Mouse (Mus musculus) olfactory bulb, adult 2 months (tissue): ENCODE measurements around the gene Syce3. TPM values are rescaled to one million over a fixed set of nuclear protein-coding genes. Genes with fewer than 3 reads are reported as not detected.
A peak's percentile ranks its signal among the peaks of the same experiment; 100 is the strongest.

ENCODE experiments used
- H3K27ac ChIP-seq: fragments of 200-500 bp; 2 replicates; pipeline ENCODE4 v1.5.1; 2012; ENCODE audit warnings: low read depth, low read length; ENCODE audit not compliant: insufficient read depth
- H3K4me1 ChIP-seq: fragments of 200-500 bp; 2 replicates; pipeline ENCODE4 v1.6.1; 2012; ENCODE audit warnings: low read length; ENCODE audit not compliant: control insufficient read depth, insufficient read depth
- H3K4me3 ChIP-seq: fragments of 200-500 bp; 2 replicates; pipeline ENCODE4 v1.5.1; 2012; ENCODE audit warnings: mild to moderate bottlenecking, low read depth, low read length, moderate library complexity; ENCODE audit not compliant: insufficient read depth
- CTCF ChIP-seq: fragments of 200-500 bp; IDR thresholded peaks from 2 replicates; pipeline ENCODE4 v1.5.1; 2012; ENCODE audit warnings: low read depth, mild to moderate bottlenecking, low read length, moderate library complexity; ENCODE audit not compliant: insufficient read depth
- POLR2A ChIP-seq: fragments of 200-500 bp; IDR thresholded peaks from 2 replicates; pipeline ENCODE4 v1.6.1; 2012; ENCODE audit warnings: mild to moderate bottlenecking, low read depth, low read length, moderate library complexity; ENCODE audit not compliant: insufficient read depth
- WGBS: fragments of 180-500 bp; shearing (Covaris S2); methylation state at CpG from one replicate; pipeline ENCODE4 v1.1.7; 2018; 5-methylcytosine and 5-hydroxymethylcytosine counted together
- polyA plus RNA-seq: library from polyadenylated mRNA; stranded (reverse); fragments of >200 nt; gene quantifications from 2 replicates; pipeline ENCODE4 v1.2.4, GENCODE M21; 2012; ENCODE audit warnings: low replicate concordance; ENCODE audit not compliant: missing spikeins, insufficient read depth, insufficient read length

The Syce3 gene
- polyA plus RNA-seq, 1 experiment = not detected

- TF ChIP-seq CTCF (no peak), POLR2A (no peak)
- WGBS = 82% methylated on average over 19 of the region's 19 CpGs
- Histone ChIP-seq H3K4me3 (peak overlapping the region; percentile 87; the same call in 1 of the 2 replicates), H3K4me1 (no peaks in the 10 kb centered on the region), H3K27ac (no peak overlapping the region)
These were observed 18.0 kb upstream of the Syce3 start for GRCm38 (mm10) chr15:89428136-89428790.

GRCm38 (mm10) chr15:89426716-89427115 lies 16.4 kb upstream of the Syce3 start:
- 81% methylated on average over 10 of the region's 10 CpGs for WGBS
- Histone ChIP-seq H3K4me3 (no peak overlapping the region), H3K4me1 (no peaks in the 10 kb centered on the region), H3K27ac (no peak overlapping the region)
- TF ChIP-seq CTCF (no peak), POLR2A (no peak)

- 63% methylated on average over 6 of the region's 6 CpGs for WGBS
- TF ChIP-seq CTCF (no peak), POLR2A (no peak)
- H3K4me3 ChIP-seq = no peak within 1 kb of the TSS
These were observed 15.4 kb upstream of the Syce3 start, which contains the start of gene Cpt1b for GRCm38 (mm10) chr15:89425711-89426121. Cpt1b (minus strand) TSS chr15:89425863.

GRCm38 (mm10) chr15:89424621-89425020 lies 14.3 kb upstream of the Syce3 start:
- Histone ChIP-seq H3K4me1 (no peaks in the 10 kb centered on the region), H3K27ac (no peak overlapping the region), H3K4me3 (no peak overlapping the region)
- WGBS = 81% methylated on average over 8 of the region's 8 CpGs
- no peak for TF ChIP-seq CTCF
- TF ChIP-seq POLR2A = no peak

More at GRCm38 (mm10) chr15:89425711-89426121, 15.4 kb upstream of the Syce3 start, which contains the start of gene Cpt1b:
- no peak within 1 kb of the TSS for H3K27ac ChIP-seq
- H3K4me1 ChIP-seq = no peaks in the 10 kb centered on the region

GRCm38 (mm10) chr15:89421938-89422337 lies 11.6 kb upstream of the Syce3 start:
- WGBS = 92% methylated on average over 9 of the region's 9 CpGs
- H3K4me3 ChIP-seq = no peak overlapping the region
- no peak overlapping the region for H3K27ac ChIP-seq
- TF ChIP-seq POLR2A = no peak
- no peak for TF ChIP-seq CTCF
- no peaks in the 10 kb centered on the region for H3K4me1 ChIP-seq

GRCm38 (mm10) chr15:89415282-89415681 lies 5.0 kb upstream of the Syce3 start:
- H3K4me3 ChIP-seq = no peak overlapping the region
- TF ChIP-seq POLR2A (no peak), CTCF (no peak)
- 77% methylated on average over 8 of the region's 8 CpGs for WGBS
- no peaks in the 10 kb centered on the region for H3K4me1 ChIP-seq
- no peak overlapping the region for H3K27ac ChIP-seq

- no peak overlapping the region for H3K4me3 ChIP-seq
- TF ChIP-seq CTCF = no peak
- no peak for TF ChIP-seq POLR2A
- no peaks in the 10 kb centered on the region for H3K4me1 ChIP-seq
- no peak overlapping the region for H3K27ac ChIP-seq
These were observed 3.6 kb downstream of the Syce3 start for GRCm38 (mm10) chr15:89406691-89407090.

- no peak for TF ChIP-seq CTCF
- TF ChIP-seq POLR2A = no peak
- 84% methylated on average over 10 of the region's 10 CpGs for WGBS
- Histone ChIP-seq H3K4me3 (no peak overlapping the region), H3K27ac (no peak overlapping the region), H3K4me1 (no peaks in the 10 kb centered on the region)
These were observed 5.3 kb downstream of the Syce3 start for GRCm38 (mm10) chr15:89404831-89405623.

- H3K27ac ChIP-seq = no peak overlapping the region
- no peak overlapping the region for H3K4me3 ChIP-seq
- H3K4me1 ChIP-seq = no peaks in the 10 kb centered on the region
- WGBS = 93% methylated on average over 1 of the region's 1 CpGs
- TF ChIP-seq CTCF (no peak), POLR2A (no peak)
These were observed 7.8 kb downstream of the Syce3 start for GRCm38 (mm10) chr15:89402471-89402870.
